Mouse (Mus musculus) liver, adult 2 months (tissue): Measurements from ENCODE around the gene Znhit3. TPM values are rescaled to one million over a fixed set of nuclear protein-coding genes. Genes with fewer than 3 reads are reported as not detected.

Experiments used
- DNase-seq: peaks from one replicate; pipeline ENCODE4 v3.0.0-alpha.2; 2011; ENCODE audit warnings: low read depth, low spot score; ENCODE audit errors: extremely low read depth
- H3K27ac ChIP-seq: fragments of 200-500 bp; replicated peaks from 2 replicates; pipeline ENCODE4 v1.5.1; 2012; ENCODE audit warnings: low read depth, mild to moderate bottlenecking, control low read depth, inconsistent platforms, low read length; ENCODE audit not compliant: insufficient read depth
- H3K27me3 ChIP-seq: fragments of 200-500 bp; 2 replicates; pipeline ENCODE4 v1.6.1; 2012; ENCODE audit warnings: mild to moderate bottlenecking, moderate library complexity, low read length, inconsistent platforms; ENCODE audit not compliant: control insufficient read depth, insufficient read depth
- H3K36me3 ChIP-seq: fragments of 200-500 bp; 2 replicates; pipeline ENCODE4 v1.6.1; 2012; ENCODE audit warnings: low read length, inconsistent platforms; ENCODE audit not compliant: control insufficient read depth, insufficient read depth
- H3K4me1 ChIP-seq: fragments of 200-500 bp; 2 replicates; pipeline ENCODE4 v1.6.1; 2011; ENCODE audit warnings: low read length; ENCODE audit not compliant: control insufficient read depth, insufficient read depth
- H3K4me3 ChIP-seq: fragments of 200-500 bp; 2 replicates; pipeline ENCODE4 v1.5.1; 2011; ENCODE audit warnings: low read depth, mild to moderate bottlenecking, control low read depth, low read length, moderate library complexity; ENCODE audit not compliant: insufficient read depth
- H3K79me2 ChIP-seq: fragments of 200-500 bp; 2 replicates; pipeline ENCODE4 v1.6.1; 2012; ENCODE audit warnings: inconsistent platforms, mild to moderate bottlenecking, low read length, moderate library complexity; ENCODE audit not compliant: control insufficient read depth, insufficient read depth
- H3K9ac ChIP-seq: fragments of 200-500 bp; 2 replicates; pipeline ENCODE4 v1.6.1; 2012; ENCODE audit warnings: low read depth, mild to moderate bottlenecking, control low read depth, inconsistent platforms, low read length
- CTCF ChIP-seq: fragments of 200-500 bp; IDR thresholded peaks from 2 replicates; pipeline ENCODE4 v1.5.1; 2011; ENCODE audit warnings: low read depth, low read length, control low read depth
- POLR2A ChIP-seq: fragments of 200-500 bp; IDR thresholded peaks from 2 replicates; pipeline ENCODE4 v1.6.1; 2011; ENCODE audit warnings: low read length, control low read depth; ENCODE audit not compliant: insufficient read depth; ENCODE audit errors: extremely low read depth
- WGBS: fragments of 180-500 bp; shearing (Covaris S2); methylation state at CpG from one replicate; pipeline ENCODE4 v1.1.7; 2018; 5-methylcytosine and 5-hydroxymethylcytosine counted together
- polyA plus RNA-seq: library from polyadenylated mRNA; depleted of rRNA; stranded (reverse); fragments of >200 nt; gene quantifications from 2 replicates; pipeline ENCODE4 v1.2.3, GENCODE M21; 2012
- total RNA-seq: library from RNA; depleted of rRNA; stranded (reverse); fragments of >200 nt; gene quantifications from 2 replicates; pipeline ENCODE4 v1.2.3, GENCODE M21; 2014

The Znhit3 gene
- total and polyA plus RNA-seq, 2 experiments: 5.4 to 10.0 TPM

DNA sequence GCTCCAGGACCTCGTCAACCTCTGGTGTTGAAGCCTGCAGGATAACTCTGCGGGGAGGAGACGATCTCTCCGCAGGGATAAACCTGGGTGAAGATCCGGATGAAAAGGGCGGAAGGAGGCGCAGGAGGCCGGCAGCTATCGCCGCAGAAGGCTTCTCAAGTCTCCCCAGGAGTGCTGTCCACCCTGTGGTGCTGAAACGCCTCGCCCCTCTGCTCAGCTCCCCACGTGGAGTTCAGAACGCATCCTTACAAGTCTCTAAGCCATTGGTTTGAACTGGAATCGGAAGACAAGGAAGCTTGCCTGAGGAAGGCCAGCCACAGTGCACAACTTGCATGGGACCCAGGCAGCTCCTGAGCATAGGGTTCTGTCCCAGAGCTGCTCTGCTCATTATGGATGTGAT is 27.8 kb upstream of the Znhit3 start:
- H3K79me2 ChIP-seq: no peaks in the 10 kb centered on the region
- TF ChIP-seq CTCF (no peak), POLR2A (no peak)
- DNase-seq: no peak
- H3K4me3 ChIP-seq: no peak overlapping the region
- WGBS: 8% methylated on average over 15 of the region's 15 CpGs
- H3K27ac ChIP-seq: no peak overlapping the region
- no peaks in the 10 kb centered on the region for H3K4me1 ChIP-seq
- H3K36me3 ChIP-seq: no peaks in the 10 kb centered on the region
- 0 out of 2 replicates have a peak, but pooled peaks cover 3% of the 10 kb centered on the region for H3K27me3 ChIP-seq
- no peak overlapping the region for H3K9ac ChIP-seq

DNA sequence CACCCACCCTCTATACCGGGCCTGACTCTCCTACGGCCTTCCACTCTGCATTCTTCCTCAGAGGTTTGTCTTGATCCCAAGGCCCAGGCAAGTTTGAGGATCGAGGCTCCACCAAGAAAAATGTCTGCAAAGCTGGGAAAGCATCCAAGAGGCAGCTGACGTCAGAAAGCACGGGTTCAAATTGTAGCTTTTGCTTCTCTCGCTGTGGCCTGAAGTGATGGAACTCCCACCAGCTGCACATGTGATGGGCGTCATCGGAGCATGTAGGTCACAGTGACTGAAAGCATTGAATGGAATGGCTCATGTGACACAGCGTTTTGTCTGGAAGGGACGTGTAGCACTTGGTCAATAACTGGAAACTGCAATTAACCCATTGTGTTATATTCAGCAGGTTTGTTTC is 24.0 kb upstream of the Znhit3 start:
- 78% methylated on average over 10 of the region's 10 CpGs for WGBS
- 0 out of 2 replicates have a peak, but pooled peaks cover 3% of the 10 kb centered on the region for H3K27me3 ChIP-seq
- no peak for DNase-seq
- no peak overlapping the region for H3K4me3 ChIP-seq
- no peaks in the 10 kb centered on the region for H3K36me3 ChIP-seq
- H3K27ac ChIP-seq: no peak overlapping the region
- no peak overlapping the region for H3K9ac ChIP-seq
- no peaks in the 10 kb centered on the region for H3K4me1 ChIP-seq
- no peaks in the 10 kb centered on the region for H3K79me2 ChIP-seq
- no peak for TF ChIP-seq POLR2A
- no peak for TF ChIP-seq CTCF

DNA sequence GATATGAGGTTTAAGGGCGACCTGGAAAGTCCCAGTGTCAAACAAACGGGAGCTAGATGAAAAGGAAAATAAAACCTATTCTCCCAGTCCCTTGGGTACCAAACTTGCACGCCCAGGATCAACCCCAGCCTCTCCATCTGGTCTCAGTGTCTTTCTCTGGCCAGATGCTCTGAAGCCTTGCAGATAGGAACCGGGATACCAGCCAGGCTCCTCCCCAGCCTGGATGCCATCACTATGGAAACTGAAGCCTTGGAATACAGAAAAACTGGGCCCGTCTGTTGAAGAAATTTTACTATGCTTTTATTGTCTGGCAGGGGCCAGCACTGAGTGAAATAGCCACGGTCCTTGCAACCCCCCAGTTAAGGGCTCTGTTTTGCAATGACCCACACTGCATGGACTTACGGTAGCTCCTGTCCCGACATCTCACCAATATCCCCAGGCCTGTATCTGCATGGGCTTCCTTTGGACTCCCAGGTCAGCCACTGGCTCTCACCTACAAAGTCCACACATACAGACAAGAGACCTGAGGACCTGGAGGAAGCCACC is 23.4 kb upstream of the Znhit3 start:
- H3K27me3 ChIP-seq: 0 out of 2 replicates have a peak, but pooled peaks cover 3% of the 10 kb centered on the region
- no peak overlapping the region for H3K9ac ChIP-seq
- TF ChIP-seq POLR2A (no peak), CTCF (no peak)
- 71% methylated on average over 8 of the region's 8 CpGs for WGBS
- no peak overlapping the region for H3K4me3 ChIP-seq
- no peak overlapping the region for H3K27ac ChIP-seq
- H3K79me2 ChIP-seq: no peaks in the 10 kb centered on the region
- no peaks in the 10 kb centered on the region for H3K4me1 ChIP-seq
- DNase-seq: no peak
- H3K36me3 ChIP-seq: no peaks in the 10 kb centered on the region

DNA sequence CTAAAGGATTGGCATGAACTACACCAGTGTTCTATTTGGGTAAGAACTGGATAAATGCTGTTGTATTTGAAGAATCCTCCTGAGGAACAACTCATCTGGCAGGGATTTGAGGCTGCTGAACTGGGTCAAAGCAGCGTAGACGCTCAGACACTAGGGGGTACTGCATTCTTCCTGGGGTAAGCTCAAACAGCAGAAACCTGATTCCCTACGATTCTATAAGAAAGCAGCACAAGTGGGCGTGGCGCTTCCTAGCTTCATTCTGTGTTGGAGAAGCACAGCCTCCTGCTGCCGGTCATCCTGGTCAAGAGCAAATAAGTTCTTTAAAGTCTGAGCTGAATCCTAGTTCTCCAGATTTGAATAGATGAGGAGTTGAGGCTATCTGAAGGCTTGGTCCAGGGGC is 16.1 kb upstream of the Znhit3 start:
- no peak for DNase-seq
- Histone ChIP-seq H3K9ac (no peak overlapping the region), H3K27me3 (no peaks in the 10 kb centered on the region; the same call in 1 of the 2 replicates), H3K4me1 (no peaks in the 10 kb centered on the region), H3K27ac (no peak overlapping the region), H3K36me3 (no peaks in the 10 kb centered on the region), H3K4me3 (no peak overlapping the region), H3K79me2 (no peaks in the 10 kb centered on the region)
- WGBS: 27% methylated on average over 6 of the region's 6 CpGs
- TF ChIP-seq POLR2A (no peak), CTCF (no peak)

DNA sequence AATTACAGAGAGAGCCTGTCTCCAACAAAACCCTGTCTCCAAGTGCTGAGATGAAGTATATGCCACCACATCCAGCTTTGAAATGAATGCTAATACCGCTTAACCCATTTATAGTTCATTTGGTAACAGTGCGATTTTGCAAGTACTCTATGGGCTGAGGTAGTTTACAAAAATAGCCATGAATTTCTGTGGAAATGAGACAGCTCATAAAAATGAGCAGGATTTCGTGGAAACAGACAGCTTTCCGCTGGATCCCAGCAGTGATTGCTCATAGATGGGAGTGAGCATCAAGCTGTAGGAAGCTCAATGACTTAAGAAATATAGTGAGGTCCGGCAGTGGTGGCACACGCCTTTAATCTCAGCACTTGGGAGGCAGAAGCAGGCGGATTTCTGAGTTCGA is 4.8 kb upstream of the Znhit3 start:
- no peak for DNase-seq
- Histone ChIP-seq H3K4me1 (no peaks in the 10 kb centered on the region), H3K4me3 (no peak overlapping the region), H3K27ac (no peak overlapping the region), H3K27me3 (no peaks in the 10 kb centered on the region), H3K9ac (no peak overlapping the region), H3K36me3 (no peaks in the 10 kb centered on the region), H3K79me2 (peaks cover 2% of the 10 kb centered on the region)
- 86% methylated on average over 8 of the region's 8 CpGs for WGBS
- no peak for TF ChIP-seq POLR2A

DNA sequence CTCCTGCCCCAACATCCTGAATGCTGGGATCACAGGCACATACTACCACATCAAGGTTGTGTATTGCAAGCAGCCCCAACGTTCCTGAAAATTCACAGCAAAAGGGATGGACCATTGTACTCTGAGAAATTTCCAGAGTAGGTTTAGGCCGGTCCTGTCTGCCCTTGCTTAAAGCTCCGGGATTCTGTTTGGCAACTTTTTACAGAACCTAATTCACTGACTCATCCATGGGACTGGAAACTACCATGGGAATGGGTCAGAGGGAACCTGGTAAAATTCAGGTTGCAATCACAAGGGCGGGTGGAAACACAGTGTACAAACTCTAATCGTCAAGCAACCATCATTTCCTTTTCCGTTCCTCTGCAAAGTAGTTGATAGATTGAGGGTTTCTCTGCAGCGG is 3.8 kb upstream of the Znhit3 start:
- Histone ChIP-seq H3K79me2 (peaks cover 4% of the 10 kb centered on the region), H3K9ac (no peak overlapping the region), H3K4me1 (no peaks in the 10 kb centered on the region; the same call in 1 of the 2 replicates), H3K36me3 (no peaks in the 10 kb centered on the region), H3K27ac (no peak overlapping the region), H3K4me3 (no peak overlapping the region), H3K27me3 (no peaks in the 10 kb centered on the region)
- no peak for DNase-seq
- 63% methylated on average over 7 of the region's 7 CpGs for WGBS
- no peak for TF ChIP-seq CTCF
- no peak for TF ChIP-seq POLR2A
